Mouse (Mus musculus) embryonic facial prominence, embryonic 15.5 days (tissue): ENCODE data around the gene Ryr2. TPM values are rescaled to one million over a fixed set of nuclear protein-coding genes. Genes with fewer than 3 reads are reported as not detected.

Source experiments
- ATAC-seq: fragments of 200-750 bp; cut with Nextera tagmentation; 2 replicates; pipeline ENCODE4 v1.8.0; 2017; ENCODE audit warnings: low read depth, moderate TSS enrichment; ENCODE audit not compliant: insufficient number of reproducible peaks, low FRiP score, low TSS enrichment
- H3K27ac ChIP-seq: fragments of 300-500 bp; sonication (generic); replicated peaks from 2 replicates; pipeline ENCODE4 v1.5.1; 2015; ENCODE audit warnings: mild to moderate bottlenecking, inconsistent platforms
- H3K27me3 ChIP-seq: fragments of 300-500 bp; sonication (generic); 2 replicates; pipeline ENCODE4 v1.6.1; 2015; ENCODE audit warnings: inconsistent platforms
- H3K36me3 ChIP-seq: fragments of 300-500 bp; sonication (generic); 2 replicates; pipeline ENCODE4 v1.6.1; 2015; ENCODE audit warnings: mild to moderate bottlenecking, inconsistent platforms
- H3K4me1 ChIP-seq: fragments of 300-500 bp; sonication (generic); 2 replicates; pipeline ENCODE4 v1.6.1; 2015; ENCODE audit warnings: inconsistent platforms
- H3K4me2 ChIP-seq: fragments of 300-500 bp; sonication (generic); replicated peaks from 2 replicates; pipeline ENCODE4 v1.6.1; 2015; ENCODE audit warnings: mild to moderate bottlenecking, inconsistent platforms
- H3K4me3 ChIP-seq: fragments of 300-500 bp; sonication (generic); replicated peaks from 2 replicates; pipeline ENCODE4 v1.5.1; 2015; ENCODE audit warnings: mild to moderate bottlenecking, inconsistent platforms
- H3K9ac ChIP-seq: fragments of 300-500 bp; sonication (generic); 2 replicates; pipeline ENCODE4 v1.6.1; 2015; ENCODE audit warnings: inconsistent platforms
- H3K9me3 ChIP-seq: fragments of 300-500 bp; sonication (generic); replicated peaks from 2 replicates; pipeline ENCODE4 v1.6.1; 2016; ENCODE audit warnings: inconsistent platforms
- WGBS: fragments of 180-500 bp; shearing (Covaris S2); methylation state at CpG from one replicate; pipeline ENCODE4 v1.1.7; 2015; 5-methylcytosine and 5-hydroxymethylcytosine counted together
- polyA plus RNA-seq: library from polyadenylated mRNA; unstranded; fragments of >200 nt; fragmentation: Nextera tagmentation; extraction: Ambion mirVana; gene quantifications from 2 replicates; pipeline ENCODE4 v1.2.1, GENCODE M21; 2015

Gene Ryr2
- polyA plus RNA-seq, 1 experiment from 2014 or later, result 0.56 TPM

GRCm38 (mm10) chr13:12033914-12034313 is 72.8 kb downstream of the Ryr2 start:
- Histone ChIP-seq H3K27me3 (no peaks in the 10 kb centered on the region), H3K27ac (no peak overlapping the region), H3K4me1 (no peaks in the 10 kb centered on the region), H3K9ac (no peak overlapping the region), H3K4me3 (no peak overlapping the region), H3K9me3 (no peaks in the 10 kb centered on the region), H3K36me3 (no peaks in the 10 kb centered on the region), H3K4me2 (no peak overlapping the region)
- ATAC-seq, result no peak
- 57% methylated on average over 6 of the region's 6 CpGs for WGBS

DNA sequence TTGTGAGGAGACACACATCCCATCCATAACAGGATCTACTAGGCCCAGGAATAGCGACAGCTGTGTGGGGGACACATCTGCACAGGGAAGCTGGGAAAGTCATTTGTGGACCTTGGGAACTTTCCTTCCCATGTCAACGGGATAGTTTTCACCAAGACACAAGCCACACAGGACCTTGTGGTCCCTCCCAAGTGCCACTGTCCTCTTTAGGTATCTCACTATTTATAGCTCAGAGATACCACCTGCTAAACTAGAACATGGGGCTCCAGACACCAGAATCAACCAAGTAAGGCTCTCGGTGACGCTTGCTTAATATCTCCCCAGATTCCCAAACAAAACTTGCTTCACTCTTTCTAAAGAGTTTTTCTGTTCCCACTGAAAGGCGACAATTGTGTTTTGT is 73.5 kb downstream of the Ryr2 start:
- Histone ChIP-seq H3K27me3 (no peaks in the 10 kb centered on the region), H3K27ac (no peak overlapping the region), H3K4me2 (no peak overlapping the region), H3K9ac (no peak overlapping the region), H3K9me3 (no peaks in the 10 kb centered on the region), H3K36me3 (no peaks in the 10 kb centered on the region), H3K4me3 (no peak overlapping the region), H3K4me1 (no peaks in the 10 kb centered on the region)
- ATAC-seq, result no peak
- WGBS, result 87% methylated on average over 5 of the region's 5 CpGs

- no peaks in the 10 kb centered on the region for H3K27me3 ChIP-seq
- H3K4me3 ChIP-seq, result no peak overlapping the region
- no peaks in the 10 kb centered on the region for H3K4me1 ChIP-seq
- no peak overlapping the region for H3K27ac ChIP-seq
- H3K36me3 ChIP-seq, result no peaks in the 10 kb centered on the region
- ATAC-seq, result no peak
- H3K9me3 ChIP-seq, result no peaks in the 10 kb centered on the region
- no peak overlapping the region for H3K9ac ChIP-seq
- WGBS, result 79% methylated on average over 7 of the region's 7 CpGs
- no peak overlapping the region for H3K4me2 ChIP-seq
These were observed 76.9 kb downstream of the Ryr2 start for GRCm38 (mm10) chr13:12029841-12030240.

DNA sequence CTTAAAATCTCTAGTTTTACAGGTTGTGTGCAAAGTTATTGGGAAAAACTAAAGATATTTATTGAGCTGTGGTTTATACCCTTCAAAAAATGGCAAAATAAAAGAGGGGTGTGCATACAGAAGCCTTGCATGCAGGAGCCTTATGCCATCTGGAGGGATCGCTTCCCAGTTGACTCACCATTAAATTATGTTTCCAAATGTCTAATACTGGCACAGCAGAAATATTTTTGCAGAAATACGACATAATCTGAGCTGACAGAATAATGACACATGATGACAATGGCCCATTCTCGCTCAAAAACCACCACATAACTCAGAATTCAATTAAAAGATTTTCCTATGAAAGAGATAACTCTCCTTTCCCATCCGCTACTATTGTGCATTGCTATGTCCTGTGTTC is 77.4 kb downstream of the Ryr2 start:
- Histone ChIP-seq H3K4me1 (no peaks in the 10 kb centered on the region), H3K9me3 (no peaks in the 10 kb centered on the region), H3K4me3 (no peak overlapping the region), H3K27me3 (no peaks in the 10 kb centered on the region), H3K36me3 (no peaks in the 10 kb centered on the region), H3K4me2 (no peak overlapping the region), H3K27ac (no peak overlapping the region), H3K9ac (no peak overlapping the region)
- WGBS, result 73% methylated on average over 4 of the region's 4 CpGs
- no peak for ATAC-seq

DNA sequence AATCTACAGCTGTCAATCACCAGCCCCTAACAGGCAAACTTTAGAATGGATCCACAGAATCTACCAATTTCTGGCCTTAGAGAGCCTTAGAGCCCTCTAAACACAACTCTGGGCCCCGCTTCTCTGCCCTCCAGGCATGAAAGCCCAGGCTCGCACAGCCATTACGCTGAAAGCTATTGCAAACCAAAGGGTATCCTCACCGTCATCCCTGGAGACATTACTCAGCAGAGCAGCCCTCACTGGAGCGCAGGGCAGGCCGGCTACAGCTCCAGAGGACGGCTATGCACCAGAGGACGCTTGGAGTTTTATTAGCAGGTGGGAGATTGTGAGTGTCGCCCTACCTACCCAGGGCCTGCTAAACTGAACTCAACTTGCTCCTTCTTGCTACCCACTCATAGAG is 88.7 kb downstream of the Ryr2 start:
- WGBS, result 62% methylated on average over 9 of the region's 9 CpGs
- Histone ChIP-seq H3K36me3 (no peaks in the 10 kb centered on the region), H3K9me3 (no peaks in the 10 kb centered on the region), H3K27me3 (no peaks in the 10 kb centered on the region), H3K9ac (no peak overlapping the region), H3K27ac (no peak overlapping the region), H3K4me1 (no peaks in the 10 kb centered on the region), H3K4me2 (no peak overlapping the region), H3K4me3 (no peak overlapping the region)
- no peak for ATAC-seq

GRCm38 (mm10) chr13:12013986-12014385 is 92.8 kb downstream of the Ryr2 start:
- H3K27me3 ChIP-seq, result no peaks in the 10 kb centered on the region
- H3K9me3 ChIP-seq, result no peaks in the 10 kb centered on the region
- ATAC-seq, result no peak
- H3K36me3 ChIP-seq, result no peaks in the 10 kb centered on the region
- no peak overlapping the region for H3K27ac ChIP-seq
- no peak overlapping the region for H3K9ac ChIP-seq
- no peaks in the 10 kb centered on the region for H3K4me1 ChIP-seq
- H3K4me3 ChIP-seq, result no peak overlapping the region
- WGBS, result 72% methylated on average over 8 of the region's 8 CpGs
- no peak overlapping the region for H3K4me2 ChIP-seq

- Histone ChIP-seq H3K9ac (no peak overlapping the region), H3K4me3 (no peak overlapping the region), H3K4me2 (no peak overlapping the region), H3K4me1 (no peaks in the 10 kb centered on the region), H3K36me3 (no peaks in the 10 kb centered on the region), H3K9me3 (no peaks in the 10 kb centered on the region), H3K27ac (no peak overlapping the region), H3K27me3 (no peaks in the 10 kb centered on the region)
- no peak for ATAC-seq
- 77% methylated on average over 6 of the region's 6 CpGs for WGBS
These were observed 97.6 kb downstream of the Ryr2 start for GRCm38 (mm10) chr13:12008995-12009689.

DNA sequence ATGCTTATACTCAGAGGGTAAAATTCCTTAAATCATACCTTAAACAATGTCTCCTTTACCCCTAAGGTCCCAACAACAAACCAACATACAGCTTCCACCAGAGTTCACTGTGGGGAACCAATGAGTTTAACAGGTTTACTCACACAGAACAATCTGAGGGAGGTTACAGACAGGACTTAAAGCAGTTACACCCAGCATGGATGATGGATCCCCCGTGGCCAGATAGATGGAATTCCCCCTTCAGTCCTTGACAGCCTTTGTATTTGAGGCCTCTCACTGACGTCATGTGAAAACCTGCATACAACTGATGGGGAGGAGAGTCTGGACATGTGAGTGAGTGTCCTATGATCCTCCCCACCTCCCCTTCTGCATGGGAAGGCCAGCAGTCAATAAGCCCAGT is 99.2 kb downstream of the Ryr2 start:
- ATAC-seq, result no peak
- Histone ChIP-seq H3K36me3 (no peaks in the 10 kb centered on the region), H3K9me3 (no peaks in the 10 kb centered on the region), H3K4me3 (no peak overlapping the region), H3K27me3 (no peaks in the 10 kb centered on the region), H3K4me1 (no peaks in the 10 kb centered on the region), H3K4me2 (no peak overlapping the region), H3K9ac (no peak overlapping the region), H3K27ac (no peak overlapping the region)
- 57% methylated on average over 2 of the region's 2 CpGs for WGBS

DNA sequence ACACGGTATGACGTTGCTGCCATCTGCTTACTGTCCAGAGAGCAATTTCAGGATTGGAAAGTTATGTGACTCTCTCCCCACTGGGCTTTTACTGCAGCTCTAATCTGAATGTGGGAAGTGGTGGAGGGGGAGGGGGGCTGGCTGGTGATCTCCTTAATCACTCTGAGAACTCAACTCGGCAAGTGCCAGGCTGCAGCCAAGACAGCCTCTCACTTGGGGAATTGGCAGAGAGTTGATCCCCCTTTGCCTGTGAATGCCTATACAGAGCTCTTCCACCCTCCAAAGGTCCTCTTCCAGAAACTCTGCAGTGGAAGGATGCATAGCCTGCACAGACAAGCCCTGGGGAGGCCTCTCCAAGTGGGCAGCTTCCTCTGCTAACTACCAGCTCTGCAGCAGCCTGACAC is 104.9 kb downstream of the Ryr2 start:
- H3K4me2 ChIP-seq, result no peak overlapping the region
- no peaks in the 10 kb centered on the region for H3K27me3 ChIP-seq
- no peaks in the 10 kb centered on the region for H3K4me1 ChIP-seq
- H3K9ac ChIP-seq, result no peak overlapping the region
- ATAC-seq, result no peak
- no peaks in the 10 kb centered on the region for H3K36me3 ChIP-seq
- no peak overlapping the region for H3K27ac ChIP-seq
- no peaks in the 10 kb centered on the region for H3K9me3 ChIP-seq
- WGBS, result 45% methylated on average over 3 of the region's 3 CpGs
- H3K4me3 ChIP-seq, result no peak overlapping the region

GRCm38 (mm10) chr13:11999851-12000250 is 106.9 kb downstream of the Ryr2 start:
- no peak for ATAC-seq
- Histone ChIP-seq H3K36me3 (no peaks in the 10 kb centered on the region), H3K27me3 (no peaks in the 10 kb centered on the region), H3K4me1 (no peaks in the 10 kb centered on the region), H3K9me3 (no peaks in the 10 kb centered on the region), H3K9ac (no peak overlapping the region), H3K27ac (no peak overlapping the region), H3K4me3 (no peak overlapping the region), H3K4me2 (no peak overlapping the region)
- WGBS, result 62% methylated on average over 4 of the region's 4 CpGs

GRCm38 (mm10) chr13:11997366-11997765 is 109.4 kb downstream of the Ryr2 start:
- Histone ChIP-seq H3K4me1 (no peaks in the 10 kb centered on the region), H3K27me3 (no peaks in the 10 kb centered on the region), H3K27ac (no peak overlapping the region), H3K4me3 (no peak overlapping the region), H3K9ac (no peak overlapping the region), H3K9me3 (no peaks in the 10 kb centered on the region), H3K36me3 (no peaks in the 10 kb centered on the region), H3K4me2 (no peak overlapping the region)
- no peak for ATAC-seq
- WGBS, result 77% methylated on average over 2 of the region's 2 CpGs

DNA sequence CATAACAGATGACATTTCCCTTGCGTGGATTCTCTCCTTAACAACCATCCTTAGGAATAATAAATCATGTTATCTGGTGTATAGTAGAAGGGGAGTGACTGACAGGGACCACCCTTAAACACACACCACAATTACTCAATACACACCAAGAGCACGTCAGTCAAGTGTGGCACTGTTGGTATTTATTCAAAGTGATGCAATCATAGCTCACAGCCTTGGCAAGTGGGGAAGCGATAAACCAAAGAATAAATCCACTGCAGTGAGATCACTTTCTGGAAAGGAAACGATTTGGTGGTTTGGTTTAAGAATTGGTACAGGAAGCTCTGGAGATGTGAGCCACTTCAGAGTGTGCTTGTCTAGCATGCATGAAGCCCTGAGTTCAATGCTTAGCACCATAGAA is 119.2 kb downstream of the Ryr2 start:
- no peak for ATAC-seq
- no peak overlapping the region for H3K9ac ChIP-seq

More for the DNA sequence above, 119.2 kb downstream of the Ryr2 start:
- no peak overlapping the region for H3K4me3 ChIP-seq
- H3K36me3 ChIP-seq, result no peaks in the 10 kb centered on the region
- 74% methylated on average over 4 of the region's 4 CpGs for WGBS
- H3K4me1 ChIP-seq, result no peaks in the 10 kb centered on the region
- H3K27me3 ChIP-seq, result no peaks in the 10 kb centered on the region
- H3K27ac ChIP-seq, result no peak overlapping the region
- H3K4me2 ChIP-seq, result no peak overlapping the region
- no peaks in the 10 kb centered on the region for H3K9me3 ChIP-seq
